Mouse (Mus musculus) midbrain, embryonic 10.5 days (tissue): ENCODE measurements at regions not wholly inside any gene's neighbourhood (a gene's known extent, or its start where the extent isn't known, plus 50 kb on each side); places are given as distances from the start of the nearest gene placed in this dataset.

Experiments
- DNase-seq: peaks from one replicate; pipeline ENCODE4 v3.0.0-alpha.2; 2017; ENCODE audit warnings: low spot score
- H3K27ac ChIP-seq: fragments of 300-500 bp; sonication (generic); replicated peaks from 2 replicates; pipeline ENCODE4 v1.5.1; 2016; ENCODE audit warnings: mild to moderate bottlenecking
- H3K27me3 ChIP-seq: fragments of 300-500 bp; sonication (generic); 2 replicates; pipeline ENCODE4 v1.6.1; 2016; ENCODE audit warnings: low read depth, mild to moderate bottlenecking; ENCODE audit not compliant: poor library complexity, severe bottlenecking
- H3K36me3 ChIP-seq: fragments of 300-500 bp; sonication (generic); 2 replicates; pipeline ENCODE4 v1.6.1; 2016; ENCODE audit warnings: mild to moderate bottlenecking, moderate library complexity
- H3K4me1 ChIP-seq: fragments of 300-500 bp; sonication (generic); 2 replicates; pipeline ENCODE4 v1.6.1; 2016
- H3K4me3 ChIP-seq: fragments of 300-500 bp; sonication (generic); 2 replicates; pipeline ENCODE4 v1.5.1; 2016; ENCODE audit warnings: mild to moderate bottlenecking, moderate library complexity
- H3K9me3 ChIP-seq: fragments of 300-500 bp; sonication (generic); replicated peaks from 2 replicates; pipeline ENCODE4 v1.6.1; 2016; ENCODE audit warnings: mild to moderate bottlenecking
- WGBS: fragments of 180-500 bp; shearing (Covaris S2); methylation state at CpG from one replicate; pipeline ENCODE4 v1.1.7; 2016; 5-methylcytosine and 5-hydroxymethylcytosine counted together

DNA sequence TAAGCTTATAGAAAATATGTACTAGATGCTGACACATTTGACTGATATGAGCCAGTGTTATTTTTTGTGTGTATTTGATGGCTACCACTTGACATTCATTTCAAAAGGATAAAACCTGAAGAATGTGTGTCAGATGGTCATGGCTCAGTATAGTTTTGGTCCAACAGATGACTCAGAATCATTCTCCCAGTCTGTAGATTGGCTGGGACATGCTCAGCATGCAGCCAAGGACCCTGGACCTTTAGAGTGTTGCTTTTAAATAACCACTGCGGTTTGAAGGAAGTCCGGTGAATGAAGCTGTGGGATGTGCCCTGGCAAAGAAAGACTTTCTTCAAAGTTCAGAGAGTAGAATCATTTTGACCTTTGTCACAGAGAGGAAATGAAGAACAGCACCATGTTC lies 584.6 kb downstream of the Gm43517 start:
- no peaks in the 10 kb centered on the region for H3K36me3 ChIP-seq
- H3K4me1 ChIP-seq, result peaks cover 15% of the 10 kb centered on the region
- WGBS, result 6% methylated on average over 2 of the region's 2 CpGs
- no peak overlapping the region for H3K4me3 ChIP-seq
- no peak overlapping the region for H3K27ac ChIP-seq
- peaks cover 74% of the 10 kb centered on the region for H3K27me3 ChIP-seq
- no peak for DNase-seq
- no peaks in the 10 kb centered on the region for H3K9me3 ChIP-seq

DNA sequence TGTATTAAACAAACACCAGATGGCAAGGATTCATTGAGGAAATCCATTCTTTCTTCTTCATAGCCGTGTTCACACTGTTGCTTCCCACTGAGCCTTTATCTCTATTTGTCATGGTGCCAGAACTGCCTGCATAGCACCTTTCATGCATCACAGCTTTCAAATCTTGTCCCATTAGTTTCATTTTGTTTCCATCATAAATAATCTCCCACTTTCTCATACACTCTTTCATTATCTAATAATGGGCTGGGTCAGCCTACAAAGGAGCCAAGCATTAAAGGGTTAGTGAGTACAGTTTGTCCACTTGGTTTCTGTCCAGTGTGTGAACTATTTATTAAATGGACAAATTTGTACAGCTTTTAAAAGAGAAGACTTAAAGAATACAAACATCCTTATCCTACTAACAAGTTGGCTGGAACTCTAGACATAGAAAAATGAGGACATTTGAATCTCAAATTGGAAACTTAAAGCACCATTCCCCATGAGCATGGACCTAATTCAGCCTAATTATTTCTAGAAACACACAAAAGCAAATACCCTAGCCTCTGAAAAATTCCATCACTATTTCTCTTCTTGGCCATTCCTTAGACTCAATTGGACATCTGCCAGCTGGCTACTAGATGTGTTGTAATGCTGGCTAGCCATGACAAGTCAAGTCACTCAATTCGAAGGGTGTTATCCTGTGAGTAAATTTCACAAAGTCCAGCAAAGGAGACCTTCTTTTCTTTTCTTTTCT lies 589.8 kb downstream of the Gm43517 start:
- Histone ChIP-seq H3K4me3 (no peak overlapping the region), H3K36me3 (no peaks in the 10 kb centered on the region), H3K27ac (no peak overlapping the region), H3K9me3 (no peaks in the 10 kb centered on the region), H3K27me3 (peaks cover 66% of the 10 kb centered on the region), H3K4me1 (peaks cover 18% of the 10 kb centered on the region)
- WGBS, result 31% methylated on average over 2 of the region's 2 CpGs
- no peak for DNase-seq

DNA sequence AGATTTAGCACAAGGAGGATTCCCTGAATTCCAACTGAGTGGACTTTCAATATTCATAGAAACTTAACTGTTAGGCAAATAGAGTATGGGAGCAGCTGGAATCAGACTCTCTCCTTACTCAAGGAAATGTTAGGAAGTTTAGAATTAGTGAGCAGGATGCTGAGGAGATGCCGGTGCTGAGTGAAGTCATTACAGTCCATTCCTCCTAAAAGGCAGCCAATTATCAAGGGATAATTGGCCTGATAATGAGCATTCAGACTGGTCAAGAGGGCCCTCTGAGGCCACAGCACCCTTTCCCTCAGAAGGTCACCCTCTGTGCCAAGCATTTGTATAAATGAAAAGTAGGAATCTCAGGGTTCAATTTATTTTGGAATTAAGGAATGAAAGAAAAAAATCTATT lies 590.6 kb downstream of the Gm43517 start:
- Histone ChIP-seq H3K36me3 (no peaks in the 10 kb centered on the region), H3K9me3 (no peaks in the 10 kb centered on the region), H3K4me1 (peaks cover 18% of the 10 kb centered on the region), H3K4me3 (no peak overlapping the region), H3K27ac (no peak overlapping the region), H3K27me3 (peaks cover 64% of the 10 kb centered on the region)
- WGBS, result 27% methylated on average over 1 of the region's 1 CpGs
- DNase-seq, result no peak

DNA sequence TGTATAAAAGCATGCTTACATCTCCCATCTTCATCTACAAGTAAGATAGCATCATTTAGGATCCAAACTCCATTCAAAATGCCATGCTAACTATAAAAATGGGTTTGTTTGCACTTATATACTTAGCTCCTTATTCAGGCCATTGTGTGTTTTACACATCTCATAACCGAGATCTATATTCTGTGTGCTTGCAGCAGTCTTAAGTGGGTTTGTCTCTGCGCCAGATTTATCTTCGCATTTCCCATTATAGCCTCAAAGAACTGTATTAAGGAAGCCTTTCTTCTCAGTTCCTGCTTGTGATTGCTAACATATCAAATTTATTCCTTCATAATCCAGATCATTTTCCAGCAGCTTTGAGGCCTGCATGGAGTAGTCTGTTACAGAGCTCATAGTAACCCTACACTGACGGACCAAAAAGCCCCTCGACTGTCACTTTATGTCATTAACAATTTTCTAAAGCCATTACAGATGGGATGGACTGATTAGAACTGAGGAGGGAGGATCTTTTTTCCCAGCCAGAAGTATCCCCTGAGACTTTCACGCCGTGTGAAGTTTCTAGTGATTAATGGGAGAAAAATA lies 607.6 kb downstream of the Gm43517 start:
- Histone ChIP-seq H3K27me3 (no peaks in the 10 kb centered on the region), H3K4me1 (no peaks in the 10 kb centered on the region), H3K4me3 (no peak overlapping the region), H3K36me3 (no peaks in the 10 kb centered on the region), H3K27ac (no peak overlapping the region), H3K9me3 (no peaks in the 10 kb centered on the region)
- no peak for DNase-seq
- WGBS, result 83% methylated on average over 7 of the region's 7 CpGs

DNA sequence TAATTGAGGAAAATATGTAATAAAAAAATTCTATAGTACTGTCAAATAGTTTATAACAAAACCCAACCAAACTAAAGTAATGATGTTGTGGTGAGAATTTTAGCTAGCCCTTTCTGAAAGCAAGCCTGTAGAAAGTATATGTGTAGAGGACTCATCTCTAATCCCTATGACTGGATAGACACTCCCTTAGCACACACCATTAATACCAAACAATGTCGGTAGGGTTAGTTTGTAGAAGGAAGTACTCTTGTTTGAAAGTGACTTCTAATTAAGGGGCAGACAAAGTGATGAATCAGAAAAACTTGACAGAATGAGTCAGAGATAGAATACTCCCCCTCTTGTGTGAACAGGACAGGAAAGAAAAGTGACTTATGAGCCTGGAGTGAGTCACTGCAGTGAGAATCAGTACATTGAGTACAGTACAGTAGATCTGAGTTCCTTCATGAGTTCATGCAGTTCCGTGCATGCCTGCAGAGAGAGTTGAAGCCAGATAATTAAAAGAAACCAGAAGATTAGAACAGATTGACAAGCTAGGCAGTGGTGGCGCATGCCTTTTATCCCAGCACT lies 610.0 kb downstream of the Prkd1 start:
- Histone ChIP-seq H3K27me3 (no peaks in the 10 kb centered on the region), H3K9me3 (no peaks in the 10 kb centered on the region), H3K4me1 (no peaks in the 10 kb centered on the region), H3K27ac (no peak overlapping the region), H3K36me3 (no peaks in the 10 kb centered on the region), H3K4me3 (no peak overlapping the region)
- no peak for DNase-seq
- 88% methylated on average over 3 of the region's 3 CpGs for WGBS

DNA sequence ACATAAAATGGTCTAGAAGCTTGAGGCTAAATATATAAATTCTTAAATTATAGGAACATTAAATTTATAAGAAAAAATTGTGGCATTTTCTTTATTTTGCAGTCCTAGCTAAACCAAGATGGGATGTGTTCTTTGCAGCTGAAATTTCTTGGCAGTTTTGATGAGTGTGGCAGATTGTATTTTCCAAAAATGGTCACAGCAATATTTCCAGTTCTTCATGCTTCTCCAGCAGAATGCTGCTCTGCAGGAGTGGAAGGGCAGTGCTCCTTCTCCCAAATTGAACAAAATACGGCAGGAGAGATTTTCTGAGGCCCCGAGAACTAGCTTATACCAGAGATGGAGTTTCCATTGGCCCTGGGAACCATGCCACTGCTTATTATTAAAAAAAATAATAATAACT lies 587.6 kb downstream of the Prkd1 start:
- no peaks in the 10 kb centered on the region for H3K36me3 ChIP-seq
- no peaks in the 10 kb centered on the region for H3K4me1 ChIP-seq
- no peak overlapping the region for H3K4me3 ChIP-seq
- no peak for DNase-seq
- no peaks in the 10 kb centered on the region for H3K27me3 ChIP-seq
- no peak overlapping the region for H3K27ac ChIP-seq
- H3K9me3 ChIP-seq, result no peaks in the 10 kb centered on the region
- WGBS, result 93% methylated on average over 2 of the region's 2 CpGs

DNA sequence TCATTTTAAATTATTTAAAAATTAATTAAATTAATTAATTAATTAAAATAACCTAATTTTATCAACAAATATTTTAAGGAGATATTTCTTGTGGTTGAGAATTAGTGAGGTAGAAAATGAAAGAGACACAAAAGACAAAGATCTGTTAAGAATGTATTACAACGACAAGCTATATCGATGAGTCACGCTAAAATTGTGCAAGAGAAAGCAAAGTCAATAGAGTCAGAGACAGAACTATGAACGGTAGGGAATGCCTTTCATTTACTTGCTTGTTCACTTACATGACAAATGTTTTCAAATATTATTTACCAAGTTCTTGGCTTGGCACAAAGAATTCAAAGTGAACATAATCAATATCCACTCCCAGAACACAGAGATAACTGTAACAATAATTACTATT lies 582.5 kb downstream of the Prkd1 start:
- Histone ChIP-seq H3K27me3 (peaks cover 23% of the 10 kb centered on the region), H3K36me3 (no peaks in the 10 kb centered on the region), H3K4me1 (no peaks in the 10 kb centered on the region), H3K9me3 (no peaks in the 10 kb centered on the region), H3K4me3 (no peak overlapping the region), H3K27ac (no peak overlapping the region)
- 96% methylated on average over 4 of the region's 4 CpGs for WGBS
- DNase-seq, result no peak

DNA sequence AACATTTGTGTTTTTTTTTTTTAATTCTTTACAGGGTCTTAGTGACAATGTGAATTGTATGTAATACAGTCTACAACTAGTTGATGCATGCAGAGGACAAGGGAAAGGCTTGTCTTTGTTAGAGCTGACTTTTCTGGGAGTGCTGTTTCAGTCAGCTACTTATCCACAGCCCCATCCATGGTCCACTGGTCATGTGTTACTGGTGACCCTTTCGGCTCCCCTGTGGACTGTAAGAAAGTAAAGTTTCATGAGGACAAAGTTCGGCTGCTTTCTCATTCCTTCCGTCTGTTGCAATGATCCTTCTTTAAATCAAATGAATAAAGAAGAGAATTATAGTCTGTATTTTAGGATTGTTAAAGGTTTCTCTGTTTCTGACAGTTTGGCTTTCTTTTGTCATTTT lies 577.1 kb downstream of the Prkd1 start:
- peaks cover 26% of the 10 kb centered on the region for H3K4me1 ChIP-seq
- H3K27me3 ChIP-seq, result peaks cover 51% of the 10 kb centered on the region
- no peaks in the 10 kb centered on the region for H3K9me3 ChIP-seq
- WGBS, result 17% methylated on average over 3 of the region's 3 CpGs
- no peaks in the 10 kb centered on the region for H3K36me3 ChIP-seq
- no peak for DNase-seq
- no peak overlapping the region for H3K27ac ChIP-seq
- H3K4me3 ChIP-seq, result no peak overlapping the region

DNA sequence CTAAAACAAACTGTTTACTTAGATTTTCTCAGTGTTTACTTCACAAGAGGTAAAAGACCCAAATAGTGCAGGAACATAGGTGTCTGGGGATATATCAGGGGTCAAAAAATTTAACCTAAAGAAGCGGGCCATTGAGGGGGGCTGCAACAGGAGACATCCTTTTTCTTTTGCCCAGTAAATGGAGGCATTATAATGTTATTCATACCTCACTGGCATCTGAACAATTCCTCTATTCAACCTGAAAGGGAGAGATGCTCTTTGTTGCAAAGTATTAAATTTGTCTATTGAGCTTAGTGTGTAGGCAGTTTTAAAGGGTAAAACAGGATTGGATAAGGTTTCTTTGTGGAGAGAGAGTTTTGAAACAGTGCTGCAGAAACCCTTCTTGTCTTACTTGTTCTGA lies 576.5 kb downstream of the Prkd1 start:
- peaks cover 26% of the 10 kb centered on the region for H3K4me1 ChIP-seq
- 16% methylated on average over 1 of the region's 1 CpGs for WGBS
- H3K27ac ChIP-seq, result no peak overlapping the region
- no peak overlapping the region for H3K4me3 ChIP-seq
- no peaks in the 10 kb centered on the region for H3K36me3 ChIP-seq
- no peaks in the 10 kb centered on the region for H3K9me3 ChIP-seq
- DNase-seq, result no peak
- peaks cover 53% of the 10 kb centered on the region for H3K27me3 ChIP-seq

DNA sequence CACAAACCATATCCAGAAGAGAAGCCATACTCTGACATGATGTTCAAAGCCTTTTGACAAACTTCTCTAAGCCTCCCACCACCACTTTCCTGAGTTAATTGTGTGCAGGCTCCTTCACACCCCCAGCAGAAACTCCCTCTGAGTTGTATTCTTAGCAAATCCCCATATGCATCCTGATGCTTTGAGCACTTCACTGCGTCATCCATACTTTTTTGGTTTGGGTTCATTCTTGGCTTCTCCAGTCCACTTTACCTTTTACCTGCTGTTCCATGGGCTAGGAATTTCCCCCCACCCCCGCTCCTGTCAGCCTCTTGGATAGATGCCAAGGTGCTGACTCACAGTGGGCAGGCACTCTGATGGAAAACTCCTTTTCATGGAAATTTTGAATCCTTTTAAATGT lies 575.2 kb downstream of the Prkd1 start:
- WGBS, result 55% methylated on average over 2 of the region's 2 CpGs
- Histone ChIP-seq H3K36me3 (no peaks in the 10 kb centered on the region), H3K9me3 (no peaks in the 10 kb centered on the region), H3K4me1 (peaks cover 26% of the 10 kb centered on the region), H3K27me3 (peaks cover 51% of the 10 kb centered on the region), H3K4me3 (no peak overlapping the region), H3K27ac (no peak overlapping the region)
- DNase-seq, result no peak

DNA sequence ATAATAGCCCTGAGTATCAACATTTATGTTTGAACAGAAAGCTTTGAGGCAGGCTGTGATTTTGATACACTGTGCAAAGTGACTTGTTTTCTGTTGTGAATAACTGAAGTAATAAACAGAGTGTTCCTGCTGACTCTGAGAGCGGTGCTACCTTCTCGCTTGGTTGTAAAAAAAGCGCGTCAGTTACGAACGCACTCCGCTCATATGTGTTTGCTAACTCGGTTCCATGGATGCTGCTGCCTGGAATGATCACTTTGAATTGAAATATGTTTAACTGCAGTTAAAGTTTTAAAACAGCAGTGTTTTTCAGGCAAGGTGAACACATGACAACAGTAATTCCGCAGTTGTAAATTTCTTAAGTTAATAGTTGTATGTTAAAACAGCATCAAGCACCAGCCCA lies 567.7 kb downstream of the Prkd1 start:
- Histone ChIP-seq H3K9me3 (no peaks in the 10 kb centered on the region), H3K27ac (no peak overlapping the region), H3K36me3 (no peaks in the 10 kb centered on the region), H3K27me3 (peaks cover 16% of the 10 kb centered on the region), H3K4me1 (no peaks in the 10 kb centered on the region), H3K4me3 (no peak overlapping the region)
- 93% methylated on average over 9 of the region's 9 CpGs for WGBS
- DNase-seq, result no peak

DNA sequence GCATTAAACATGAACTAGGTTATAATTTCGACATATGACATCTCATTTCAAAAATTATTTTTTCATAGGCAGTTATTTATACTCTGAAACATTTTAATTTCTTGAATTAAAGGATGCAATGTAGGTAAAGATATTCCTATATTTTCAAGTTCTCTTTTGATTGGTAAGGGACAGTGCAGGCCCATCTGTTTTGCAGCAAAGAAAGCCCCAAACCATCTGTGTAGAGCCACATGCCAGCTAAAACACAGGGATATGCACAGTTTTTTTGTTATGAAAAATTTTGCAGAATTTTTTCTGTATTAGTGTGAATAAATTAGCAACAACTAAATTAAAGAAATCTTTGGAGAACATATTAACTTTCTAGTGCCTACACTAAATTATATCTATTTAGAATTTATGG lies 567.3 kb downstream of the Prkd1 start:
- DNase-seq, result no peak
- peaks cover 12% of the 10 kb centered on the region; the same call in 1 of the 2 replicates for H3K27me3 ChIP-seq
- WGBS, result 77% methylated on average over 1 of the region's 1 CpGs
- H3K4me3 ChIP-seq, result no peak overlapping the region
- no peaks in the 10 kb centered on the region for H3K4me1 ChIP-seq
- H3K9me3 ChIP-seq, result no peaks in the 10 kb centered on the region
- no peaks in the 10 kb centered on the region for H3K36me3 ChIP-seq
- no peak overlapping the region for H3K27ac ChIP-seq

DNA sequence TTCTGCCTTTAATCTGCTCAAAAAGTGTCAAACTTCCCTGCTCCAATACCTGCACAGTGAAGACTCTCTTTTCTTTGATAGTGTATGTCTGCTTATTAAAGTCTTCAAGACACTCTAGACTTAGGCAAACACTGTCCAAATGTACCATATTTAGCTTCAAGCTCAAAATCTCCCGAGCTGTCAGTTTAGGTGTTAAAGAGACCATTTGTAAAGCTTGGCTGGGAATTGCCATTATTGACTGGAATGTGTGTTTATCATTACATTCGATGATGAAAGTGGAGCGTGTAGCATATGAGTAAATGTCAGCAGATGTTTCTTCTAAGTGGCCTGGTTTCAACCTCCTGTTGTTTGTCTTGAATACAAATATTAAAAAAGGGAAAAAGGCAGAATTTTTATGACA lies 564.4 kb downstream of the Prkd1 start:
- H3K27ac ChIP-seq, result no peak overlapping the region
- H3K4me3 ChIP-seq, result no peak overlapping the region
- DNase-seq, result no peak
- H3K36me3 ChIP-seq, result no peaks in the 10 kb centered on the region
- no peaks in the 10 kb centered on the region for H3K9me3 ChIP-seq
- no peaks in the 10 kb centered on the region for H3K4me1 ChIP-seq
- H3K27me3 ChIP-seq, result no peaks in the 10 kb centered on the region
- 86% methylated on average over 3 of the region's 3 CpGs for WGBS
